Mouse (Mus musculus) heart, embryonic 16.5 days (tissue): Measurements from ENCODE around the gene Teddm2. TPM values are rescaled to one million over a fixed set of nuclear protein-coding genes. Genes with fewer than 3 reads are reported as not detected.

ENCODE experiments used
- ATAC-seq: fragments of 200-750 bp; cut with Nextera tagmentation; replicated peaks from 2 replicates; pipeline ENCODE4 v1.8.0; 2017; ENCODE audit warnings: moderate number of reproducible peaks; ENCODE audit not compliant: insufficient read depth, low FRiP score; ENCODE audit errors: extremely low read depth
- H3K27ac ChIP-seq: fragments of 300-500 bp; sonication (generic); 2 replicates; pipeline ENCODE4 v1.5.1; 2014; ENCODE audit warnings: mild to moderate bottlenecking, low read length, control low read depth, moderate library complexity
- H3K27me3 ChIP-seq: fragments of 300-500 bp; sonication (generic); 2 replicates; pipeline ENCODE4 v1.6.1; 2014; ENCODE audit warnings: low read length, mixed read lengths; ENCODE audit not compliant: control insufficient read depth, insufficient read depth
- H3K36me3 ChIP-seq: fragments of 300-500 bp; sonication (generic); 2 replicates; pipeline ENCODE4 v1.6.1; 2014; ENCODE audit not compliant: control insufficient read depth, insufficient read depth
- H3K4me1 ChIP-seq: fragments of 300-500 bp; sonication (generic); 2 replicates; pipeline ENCODE4 v1.6.1; 2014; ENCODE audit warnings: low read length, mixed read lengths; ENCODE audit not compliant: control insufficient read depth, insufficient read depth
- H3K4me2 ChIP-seq: fragments of 300-500 bp; sonication (generic); 2 replicates; pipeline ENCODE4 v1.6.1; 2014; ENCODE audit warnings: low read depth, mild to moderate bottlenecking, control low read depth, low read length
- H3K4me3 ChIP-seq: fragments of 300-500 bp; sonication (generic); 2 replicates; pipeline ENCODE4 v1.5.1; 2014; ENCODE audit warnings: mild to moderate bottlenecking, control low read depth, low read length
- H3K9ac ChIP-seq: fragments of 300-500 bp; sonication (generic); 2 replicates; pipeline ENCODE4 v1.6.1; 2014; ENCODE audit warnings: low read length, control low read depth
- H3K9me3 ChIP-seq: fragments of 300-500 bp; sonication (generic); replicated peaks from 2 replicates; pipeline ENCODE4 v1.6.1; 2016; ENCODE audit warnings: low read length; ENCODE audit not compliant: control insufficient read depth
- WGBS: fragments of 180-500 bp; shearing (Covaris S2); extraction: QIAGEN DNeasy Blood & Tissue Kit; methylation state at CpG from one replicate; pipeline ENCODE4 v1.1.7; 2014; 5-methylcytosine and 5-hydroxymethylcytosine counted together
- microRNA-seq: library from miRNA; unstranded; fragments of <30 nt; microRNA quantifications from one replicate; pipeline ENCODE4, GENCODE M21; 2017
- polyA plus RNA-seq: library from polyadenylated mRNA; unstranded; fragments of >200 nt; fragmentation: Nextera tagmentation; extraction: Ambion mirVana; gene quantifications from 2 replicates; pipeline ENCODE4 v1.2.1, GENCODE M21; 2015

Teddm2 gene
- polyA plus RNA-seq, 1 experiment from 2014 or later = 0.33 TPM

DNA sequence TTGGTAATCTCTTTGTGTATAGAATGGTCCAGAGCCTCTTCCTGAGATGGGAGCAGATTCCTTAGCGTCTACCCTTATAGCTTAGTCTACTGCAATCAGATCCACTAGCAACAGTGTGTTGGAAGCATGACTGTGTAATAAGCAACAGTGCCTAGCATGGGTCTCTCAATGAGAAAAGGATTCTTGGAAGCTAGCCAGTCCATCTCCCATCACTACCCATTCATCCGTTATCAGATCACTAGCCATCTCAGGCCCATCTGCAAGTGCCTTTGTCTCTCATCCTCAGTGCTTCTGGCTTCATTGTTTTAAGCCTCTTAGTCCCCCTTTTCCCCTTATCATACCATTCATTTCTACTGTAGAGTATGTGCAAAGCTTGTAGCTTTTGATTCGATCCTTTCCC is 79.8 kb downstream of the Teddm2 start:
- H3K4me3 ChIP-seq = no peak overlapping the region
- no peaks in the 10 kb centered on the region for H3K4me1 ChIP-seq
- no peak overlapping the region for H3K4me2 ChIP-seq
- no peak for ATAC-seq
- H3K9me3 ChIP-seq = peaks cover under 1% of the 10 kb centered on the region
- no peaks in the 10 kb centered on the region for H3K36me3 ChIP-seq
- H3K27me3 ChIP-seq = no peaks in the 10 kb centered on the region; the same call in 1 of the 2 replicates
- WGBS = 67% methylated on average over 3 of the region's 3 CpGs
- no peak overlapping the region for H3K27ac ChIP-seq
- no peak overlapping the region for H3K9ac ChIP-seq

DNA sequence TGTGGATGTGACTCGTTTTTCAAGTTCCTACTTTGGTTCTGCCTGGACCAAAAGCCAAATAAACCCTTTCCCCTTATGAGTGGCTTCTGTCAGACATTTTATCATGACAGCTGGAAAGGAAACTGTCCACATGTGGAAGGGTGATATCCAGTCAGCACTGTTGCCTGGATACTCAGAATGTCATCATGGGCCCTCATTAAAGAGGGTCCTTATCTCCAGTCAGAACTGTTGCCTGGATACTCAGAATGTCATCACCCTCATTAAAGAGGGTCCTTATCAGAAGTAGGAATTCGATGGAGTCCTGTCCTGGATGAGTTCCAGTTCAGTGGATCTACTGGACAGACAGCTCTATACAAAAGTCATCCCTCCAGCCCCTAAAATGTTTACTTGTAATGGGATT is 85.8 kb downstream of the Teddm2 start:
- Histone ChIP-seq H3K27ac (no peak overlapping the region), H3K27me3 (no peaks in the 10 kb centered on the region; the same call in 1 of the 2 replicates), H3K36me3 (no peaks in the 10 kb centered on the region), H3K4me3 (no peak overlapping the region), H3K4me1 (peaks cover 3% of the 10 kb centered on the region; the same call in 1 of the 2 replicates), H3K9me3 (peaks cover 3% of the 10 kb centered on the region), H3K4me2 (no peak overlapping the region), H3K9ac (no peak overlapping the region)
- ATAC-seq = peak; percentile 70
- WGBS = 8% methylated on average over 2 of the region's 2 CpGs

DNA sequence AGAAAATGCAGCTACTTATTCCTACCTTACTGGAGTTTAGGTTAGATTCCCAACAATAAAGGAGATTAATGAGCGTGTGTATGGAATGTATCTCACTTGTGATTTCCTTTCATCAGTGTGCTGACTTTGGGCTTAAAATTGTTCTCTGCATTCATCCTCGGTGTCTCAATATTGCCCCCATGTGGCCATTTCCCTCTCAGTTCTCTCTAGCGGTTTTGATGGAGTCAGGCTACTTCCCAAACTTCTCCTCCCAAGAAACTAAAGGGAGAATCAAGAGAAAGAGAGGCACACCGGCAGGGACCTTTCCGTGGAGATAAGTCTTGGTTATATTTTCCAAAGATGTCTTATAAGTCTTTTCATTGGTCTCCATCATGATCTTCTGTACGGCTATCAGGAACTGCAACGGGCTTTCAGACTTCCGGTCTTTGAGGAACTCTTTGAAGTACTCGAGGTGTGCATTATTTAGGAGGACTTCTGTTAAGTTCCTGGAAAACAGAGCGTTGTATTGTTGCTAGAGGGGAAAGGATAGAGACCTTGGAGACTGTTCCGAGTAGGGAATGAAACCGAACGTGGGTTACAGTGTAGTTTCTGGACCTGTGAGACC is 92.5 kb downstream of the Teddm2 start:
- Histone ChIP-seq H3K36me3 (no peaks in the 10 kb centered on the region), H3K4me3 (peak overlapping the region; percentile 20), H3K9ac (no peak overlapping the region), H3K4me2 (peak overlapping the region; percentile 48), H3K4me1 (no peaks in the 10 kb centered on the region), H3K9me3 (no peaks in the 10 kb centered on the region), H3K27me3 (no peaks in the 10 kb centered on the region), H3K27ac (no peak overlapping the region)
- no peak for ATAC-seq
- 40% methylated on average over 13 of the region's 13 CpGs for WGBS

GRCm38 (mm10) chr1:153803530-153803929 is 96.5 kb downstream of the Teddm2 start:
- Histone ChIP-seq H3K4me2 (no peak overlapping the region), H3K27me3 (no peaks in the 10 kb centered on the region), H3K36me3 (no peaks in the 10 kb centered on the region), H3K9ac (no peak overlapping the region), H3K4me3 (no peak overlapping the region), H3K9me3 (no peaks in the 10 kb centered on the region), H3K4me1 (no peaks in the 10 kb centered on the region), H3K27ac (no peak overlapping the region)
- ATAC-seq = no peak
- 69% methylated on average over 8 of the region's 8 CpGs for WGBS

DNA sequence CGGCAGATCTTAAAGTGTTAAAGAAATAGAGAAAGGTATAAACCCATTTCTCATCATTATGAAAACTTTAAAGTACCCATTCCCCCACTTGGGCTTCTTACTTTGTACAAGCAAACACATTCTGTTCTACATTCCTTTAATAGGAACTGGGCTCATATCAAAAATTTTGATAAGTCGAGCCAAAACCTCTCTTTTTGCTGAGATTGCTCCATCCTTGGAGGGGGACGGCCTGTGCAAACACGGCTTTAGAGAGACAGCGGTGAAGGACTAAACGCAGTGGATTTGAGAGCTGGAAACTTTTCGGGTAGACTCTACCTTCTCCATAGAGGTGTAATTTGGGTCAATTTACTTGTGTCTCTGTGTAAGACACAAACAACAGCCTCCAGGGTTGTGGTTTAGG is 97.3 kb downstream of the Teddm2 start:
- no peak for ATAC-seq
- H3K4me3 ChIP-seq = no peak overlapping the region
- no peaks in the 10 kb centered on the region for H3K9me3 ChIP-seq
- H3K36me3 ChIP-seq = no peaks in the 10 kb centered on the region
- no peaks in the 10 kb centered on the region for H3K4me1 ChIP-seq
- H3K9ac ChIP-seq = no peak overlapping the region
- no peaks in the 10 kb centered on the region for H3K27me3 ChIP-seq
- H3K27ac ChIP-seq = no peak overlapping the region; the same call in 1 of the 2 replicates
- H3K4me2 ChIP-seq = no peak overlapping the region
- whole genome bisulfite sequencing = 74% methylated on average over 7 of the region's 7 CpGs

Small RNAs within 50 kb of the gene (microRNA-seq; reads per million reads assigned to microRNA genes)
- gene Mir8114 = 15.5 reads per million, percentile 32 among the genes with 10 or more reads in this experiment

Other genes starting within 250 kb of the Teddm2 start
- gene Rgs8, start 247.2 kb downstream of the Teddm2 start, polyA plus RNA-seq = 0.21 and 0.32 TPM in 2 replicates
- gene Rgs16, start 159.9 kb downstream of the Teddm2 start, polyA plus RNA-seq = 6.4 and 6.6 TPM in 2 replicates
- 22.1 and 28.2 TPM in 2 replicates for gene Rnasel, start 150.8 kb downstream of the Teddm2 start, polyA plus RNA-seq
- not detected in 2 replicates for gene Rgsl1, start 56.1 kb downstream of the Teddm2 start, polyA plus RNA-seq
- 0.10 and 0.11 TPM in 2 replicates for gene Teddm1b, start 25.9 kb downstream of the Teddm2 start, polyA plus RNA-seq
- not detected in 2 replicates for gene Teddm1a, start 8.5 kb downstream of the Teddm2 start, polyA plus RNA-seq
- gene Glul, start 284 bp downstream of the Teddm2 start, polyA plus RNA-seq = 57.9 and 59.0 TPM in 2 replicates